Mouse (Mus musculus) myocyte (in vitro differentiated cells): ENCODE results near the gene Scd1.

Experiments
- CEBPB ChIP-seq: IDR thresholded peaks from 2 replicates; pipeline ENCODE4 v1.6.1; 2011; ENCODE audit warnings: mild to moderate bottlenecking, moderate library complexity; ENCODE audit not compliant: poor library complexity, insufficient read depth, severe bottlenecking
- E2F4 ChIP-seq: IDR thresholded peaks from one replicate; pipeline ENCODE4 v1.6.1; 2011; ENCODE audit warnings: mild to moderate bottlenecking, control low read depth, moderate library complexity; ENCODE audit not compliant: insufficient read depth
- MAX ChIP-seq: IDR thresholded peaks from one replicate; pipeline ENCODE4 v1.6.1; 2011; ENCODE audit warnings: low read depth, mild to moderate bottlenecking, control low read depth
- MYOD1 ChIP-seq, 3 experiments: IDR thresholded peaks; one replicate each; pipeline ENCODE4 v1.6.1; 2011; ENCODE audit warnings: control low read depth in 2 of 3, low read depth in 2 of 3, mild to moderate bottlenecking in 2 of 3, moderate library complexity in 1 of 3; ENCODE audit not compliant: insufficient read length in 2 of 3, control insufficient read depth in 1 of 3
- MYOG ChIP-seq, 3 experiments: IDR thresholded peaks; one replicate each; pipeline ENCODE4 v1.6.1; 2011; ENCODE audit warnings: control low read depth in 2 of 3, low read depth in 2 of 3, mild to moderate bottlenecking in 2 of 3; ENCODE audit not compliant: insufficient read length in 2 of 3, control insufficient read depth in 1 of 3, insufficient read depth in 1 of 3
- POLR2A ChIP-seq: IDR thresholded peaks from one replicate; pipeline ENCODE4 v1.6.1; 2011; ENCODE audit warnings: low read depth, mild to moderate bottlenecking, control low read depth, moderate library complexity; ENCODE audit not compliant: insufficient read length
- POLR2AphosphoS2 ChIP-seq: IDR thresholded peaks from one replicate; pipeline ENCODE4 v1.6.1; 2011; ENCODE audit warnings: low read depth, control low read depth; ENCODE audit not compliant: insufficient read length
- SRF ChIP-seq: IDR thresholded peaks from one replicate; pipeline ENCODE4 v1.6.1; 2011; ENCODE audit warnings: low read depth; ENCODE audit not compliant: control insufficient read depth, insufficient read length
- TCF12 ChIP-seq: IDR thresholded peaks from one replicate; pipeline ENCODE4 v1.6.1; 2011; ENCODE audit warnings: mild to moderate bottlenecking, control low read depth; ENCODE audit not compliant: poor library complexity, insufficient read depth, severe bottlenecking
- USF1 ChIP-seq: IDR thresholded peaks from one replicate; pipeline ENCODE4 v1.6.1; 2011; ENCODE audit warnings: low read depth, mild to moderate bottlenecking, control low read depth, moderate library complexity

DNA sequence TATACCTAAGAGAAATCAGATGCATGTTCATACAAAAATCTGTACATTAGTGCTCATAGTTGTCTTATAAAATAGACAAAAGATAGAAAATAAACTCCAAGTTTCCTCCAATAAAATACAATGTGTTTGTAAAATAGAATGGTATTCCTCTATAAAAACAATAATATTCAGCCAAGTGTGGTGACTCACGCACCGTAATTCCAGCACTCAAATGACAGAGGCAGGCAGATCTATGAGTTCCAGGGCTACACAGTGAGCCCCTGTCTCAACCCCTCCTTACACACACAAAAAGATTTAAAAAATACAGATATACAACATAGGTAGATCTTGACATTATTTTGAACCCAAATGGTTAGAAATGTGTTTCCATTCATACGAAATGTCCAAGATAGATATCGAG lies 15.8 kb downstream of the Scd1 start:
- TF ChIP-seq POLR2A = no peak
- no peak for TF ChIP-seq USF1
- no peak for TF ChIP-seq SRF
- TF ChIP-seq MAX = no peak
- TF ChIP-seq MYOD1 (IDR thresholded peaks at IDR 0.05; ENCODE audit: control insufficient read depth in 1 of 3, insufficient read length in 2 of 3, low read depth in 2 of 3) = no peak
- no peak for TF ChIP-seq E2F4
- TF ChIP-seq CEBPB = no peak
- no peak for TF ChIP-seq POLR2AphosphoS2
- TF ChIP-seq TCF12 = no peak
- TF ChIP-seq MYOG (IDR thresholded peaks at IDR 0.05; ENCODE audit: control insufficient read depth in 1 of 3, insufficient read depth in 1 of 3, insufficient read length in 2 of 3, low read depth in 2 of 3) = no peak
